Mouse (Mus musculus) myocyte (in vitro differentiated cells): ENCODE results near the gene Gm3417. TPM values are rescaled to one million over a fixed set of nuclear protein-coding genes. Genes with fewer than 3 reads are reported as not detected.
"Not testable (repeated sequence)": the region's sequence is repeated elsewhere in the genome, so short reads cannot be mapped to it uniquely, and the experiment has no call there.

Experiments
- H3K27me3 ChIP-seq: one replicate; pipeline ENCODE4 v1.6.1; 2011; ENCODE audit not compliant: control insufficient read depth, insufficient read depth, insufficient read length
- H3K36me3 ChIP-seq: one replicate; pipeline ENCODE4 v1.6.1; 2011; ENCODE audit not compliant: control insufficient read depth, insufficient read depth
- H3K4me2 ChIP-seq: one replicate; pipeline ENCODE4 v1.6.1; 2011; ENCODE audit warnings: low read depth, control low read depth
- H3K4me3 ChIP-seq: one replicate; pipeline ENCODE4 v1.5.1; 2011; ENCODE audit warnings: mild to moderate bottlenecking, control low read depth, moderate library complexity
- H3K79me2 ChIP-seq: one replicate; pipeline ENCODE4 v1.6.1; 2011; ENCODE audit not compliant: control insufficient read depth, insufficient read depth
- H3ac ChIP-seq: one replicate; pipeline ENCODE4 v1.6.1; 2011; ENCODE audit not compliant: control insufficient read depth, insufficient read length
- CEBPB ChIP-seq: IDR thresholded peaks from 2 replicates; pipeline ENCODE4 v1.6.1; 2011; ENCODE audit warnings: mild to moderate bottlenecking, moderate library complexity; ENCODE audit not compliant: poor library complexity, insufficient read depth, severe bottlenecking
- E2F4 ChIP-seq: IDR thresholded peaks from one replicate; pipeline ENCODE4 v1.6.1; 2011; ENCODE audit warnings: mild to moderate bottlenecking, control low read depth, moderate library complexity; ENCODE audit not compliant: insufficient read depth
- MAX ChIP-seq: IDR thresholded peaks from one replicate; pipeline ENCODE4 v1.6.1; 2011; ENCODE audit warnings: low read depth, mild to moderate bottlenecking, control low read depth
- MYOD1 ChIP-seq, 3 experiments: IDR thresholded peaks; one replicate each; pipeline ENCODE4 v1.6.1; 2011; ENCODE audit warnings: control low read depth in 2 of 3, low read depth in 2 of 3, mild to moderate bottlenecking in 2 of 3, moderate library complexity in 1 of 3; ENCODE audit not compliant: insufficient read length in 2 of 3, control insufficient read depth in 1 of 3
- MYOG ChIP-seq, 3 experiments: IDR thresholded peaks; one replicate each; pipeline ENCODE4 v1.6.1; 2011; ENCODE audit warnings: control low read depth in 2 of 3, low read depth in 2 of 3, mild to moderate bottlenecking in 2 of 3; ENCODE audit not compliant: insufficient read length in 2 of 3, control insufficient read depth in 1 of 3, insufficient read depth in 1 of 3
- POLR2A ChIP-seq: IDR thresholded peaks from one replicate; pipeline ENCODE4 v1.6.1; 2011; ENCODE audit warnings: low read depth, mild to moderate bottlenecking, control low read depth, moderate library complexity; ENCODE audit not compliant: insufficient read length
- POLR2AphosphoS2 ChIP-seq: IDR thresholded peaks from one replicate; pipeline ENCODE4 v1.6.1; 2011; ENCODE audit warnings: low read depth, control low read depth; ENCODE audit not compliant: insufficient read length
- REST ChIP-seq: IDR thresholded peaks from one replicate; pipeline ENCODE4 v1.6.1; 2011; ENCODE audit warnings: mild to moderate bottlenecking, control low read depth, moderate library complexity; ENCODE audit not compliant: insufficient read depth, insufficient read length
- SRF ChIP-seq: IDR thresholded peaks from one replicate; pipeline ENCODE4 v1.6.1; 2011; ENCODE audit warnings: low read depth; ENCODE audit not compliant: control insufficient read depth, insufficient read length
- TCF12 ChIP-seq: IDR thresholded peaks from one replicate; pipeline ENCODE4 v1.6.1; 2011; ENCODE audit warnings: mild to moderate bottlenecking, control low read depth; ENCODE audit not compliant: poor library complexity, insufficient read depth, severe bottlenecking
- TCF3 ChIP-seq: IDR thresholded peaks from one replicate; pipeline ENCODE4 v1.6.1; 2011; ENCODE audit warnings: low read depth, control low read depth; ENCODE audit not compliant: insufficient read length
- USF1 ChIP-seq: IDR thresholded peaks from one replicate; pipeline ENCODE4 v1.6.1; 2011; ENCODE audit warnings: low read depth, mild to moderate bottlenecking, control low read depth, moderate library complexity
- polyA plus RNA-seq: library from polyadenylated mRNA; unstranded; fragments of >200 nt; fragmentation: generic; extraction: Trizol; gene quantifications from one replicate; pipeline ENCODE4 v1.2.1, GENCODE M21; 2012; ENCODE audit warnings: missing spikeins

Gene Gm3417
- polyA plus RNA-seq, 1 experiment, result 0.31 TPM

DNA sequence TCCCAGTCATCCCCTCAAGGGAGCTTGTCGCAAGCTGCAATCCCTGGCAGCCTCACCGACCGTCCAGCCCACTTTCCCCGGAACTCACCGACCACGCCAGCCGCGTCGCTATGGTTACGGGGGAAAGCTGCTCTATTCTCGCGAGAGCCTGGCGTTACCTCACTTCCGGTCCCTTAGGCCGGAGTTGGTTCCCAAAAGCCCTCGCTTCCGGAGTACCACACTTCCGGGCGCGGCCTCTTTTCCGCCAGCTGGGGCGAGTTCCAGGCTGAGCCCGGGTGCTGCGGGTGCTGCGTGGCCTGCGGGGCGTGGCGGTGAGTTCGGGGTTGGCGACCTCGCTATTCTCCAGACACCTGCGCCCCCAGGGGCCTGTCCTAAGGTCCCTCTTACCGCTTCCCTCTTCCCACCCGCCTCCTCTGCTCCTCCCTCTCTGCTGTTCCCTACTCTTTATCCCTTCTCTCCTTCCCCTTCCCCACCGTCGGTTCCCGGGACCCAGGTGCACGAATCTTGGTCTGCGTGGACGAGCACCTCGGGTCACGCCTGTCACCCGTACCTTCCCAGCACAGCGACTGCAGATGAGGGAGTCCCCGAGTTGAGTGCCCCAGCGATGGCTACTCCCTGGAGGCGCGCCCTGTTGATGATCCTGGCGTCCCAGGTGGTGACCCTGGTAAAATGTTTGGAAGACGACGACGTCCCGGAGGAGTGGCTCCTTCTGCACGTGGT is 35.4 kb downstream of the Gm3417 start, which contains the start of the genes Wdr27 and 1600012H06Rik:
Gene Wdr27 (minus strand): TSS at position 150 of the 720 bp plus-strand sequence.
Gene 1600012H06Rik (plus strand): TSS at position 176 of the 720 bp plus-strand sequence.
- Histone ChIP-seq H3K4me3 (peak within 1 kb of the TSS; percentile 53), H3ac (peak within 1 kb of the TSS; percentile 20)
- peak in 2 of 3 experiments; percentile 16 to 51 for TF ChIP-seq MYOG (IDR thresholded peaks at IDR 0.05; ENCODE audit: control insufficient read depth in 1 of 3, insufficient read depth in 1 of 3, insufficient read length in 2 of 3, low read depth in 2 of 3)
- no peak for TF ChIP-seq E2F4
- no peak for TF ChIP-seq CEBPB
- no peak for TF ChIP-seq TCF3
- no peak for TF ChIP-seq TCF12
- TF ChIP-seq SRF, result no peak
- no peak for TF ChIP-seq USF1
- peak; percentile 99 for TF ChIP-seq POLR2AphosphoS2
- peak; percentile 72 for TF ChIP-seq POLR2A
- no peak for TF ChIP-seq MYOD1 (IDR thresholded peaks at IDR 0.05; ENCODE audit: control insufficient read depth in 1 of 3, insufficient read length in 2 of 3, low read depth in 2 of 3)
- TF ChIP-seq MAX, result no peak
- TF ChIP-seq REST, result no peak

DNA sequence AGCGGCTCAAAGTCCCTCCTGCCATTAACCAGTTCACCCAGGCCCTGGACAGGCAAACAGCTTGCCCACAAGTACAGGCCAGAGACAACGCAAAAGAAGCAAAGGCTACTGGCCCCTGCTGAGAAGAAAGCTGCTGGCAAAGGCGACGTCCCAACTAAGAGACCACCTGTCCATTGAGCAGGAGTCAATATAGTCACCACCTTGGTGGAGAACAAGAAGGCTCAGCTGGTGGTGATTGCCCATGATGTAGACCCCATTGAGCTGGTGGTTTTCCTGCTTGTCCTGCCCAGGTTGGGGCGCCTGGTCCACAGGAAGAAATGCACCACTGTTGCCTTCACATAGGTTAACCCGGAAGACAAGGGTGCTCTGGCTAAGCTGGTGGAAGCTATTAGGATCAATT is 36.4 kb downstream of the Gm3417 start:
- not testable (repeated sequence) for H3K27me3 ChIP-seq
- H3K4me2 ChIP-seq, result peak overlapping the region; percentile 77
- H3ac ChIP-seq, result peak overlapping the region; percentile 20
- peaks cover 26% of the 10 kb centered on the region for H3K79me2 ChIP-seq
- H3K36me3 ChIP-seq, result peaks cover 28% of the 10 kb centered on the region
- H3K4me3 ChIP-seq, result peak overlapping the region; percentile 53

More for the DNA sequence above, 35.4 kb downstream of the Gm3417 start, which contains the start of the genes Wdr27 and 1600012H06Rik:
- Histone ChIP-seq H3K27me3 (no peaks in the 10 kb centered on the region), H3K79me2 (peaks cover 29% of the 10 kb centered on the region), H3K36me3 (peaks cover 34% of the 10 kb centered on the region), H3K4me2 (peak within 1 kb of the TSS; percentile 77)

DNA sequence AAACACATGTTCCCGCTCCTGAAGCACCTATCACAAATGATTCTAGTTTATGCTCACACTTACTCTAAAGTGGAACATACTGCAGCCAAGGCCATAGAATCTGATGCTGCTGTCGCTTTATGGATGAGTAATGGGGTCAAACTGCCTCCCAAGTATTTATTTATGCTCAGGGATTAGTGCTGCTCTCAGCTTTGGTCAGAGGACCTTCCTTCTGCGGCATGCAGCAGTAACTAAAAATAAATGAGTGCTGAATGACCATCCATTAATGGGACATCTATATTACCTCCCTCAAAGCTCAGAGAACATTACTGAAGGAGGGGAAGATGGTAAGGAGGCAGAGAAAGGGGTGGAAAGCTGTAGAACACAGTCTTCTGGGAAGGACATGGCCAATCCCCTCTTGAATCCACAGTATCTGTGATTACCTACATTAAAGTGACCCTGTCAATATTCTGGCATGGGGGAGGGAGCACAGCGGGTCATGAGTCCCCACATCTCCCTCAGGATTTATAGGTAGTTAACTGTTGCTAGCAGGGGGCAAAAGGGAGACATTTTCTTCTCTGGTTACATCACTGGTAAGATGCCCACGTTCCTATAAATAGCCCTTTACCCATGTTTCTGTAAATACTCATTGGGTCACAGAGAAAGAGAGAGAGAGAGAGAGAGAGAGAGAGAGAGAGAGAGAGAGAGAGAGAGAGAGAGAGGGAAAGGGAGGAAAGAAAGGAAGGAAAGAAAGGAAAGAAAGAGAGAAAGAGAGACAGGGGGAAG is 42.6 kb downstream of the Gm3417 start:
- Histone ChIP-seq H3K36me3 (no peaks in the 10 kb centered on the region), H3K4me3 (no peak overlapping the region), H3K79me2 (no peaks in the 10 kb centered on the region), H3K27me3 (peaks cover 5% of the 10 kb centered on the region), H3ac (no peak overlapping the region), H3K4me2 (peak overlapping the region; percentile 42)
- TF ChIP-seq REST (no peak), MYOG (IDR thresholded peaks at IDR 0.05; ENCODE audit: control insufficient read depth in 1 of 3, insufficient read depth in 1 of 3, insufficient read length in 2 of 3, low read depth in 2 of 3) (no peak), E2F4 (no peak), USF1 (no peak), MYOD1 (IDR thresholded peaks at IDR 0.05; ENCODE audit: control insufficient read depth in 1 of 3, insufficient read length in 2 of 3, low read depth in 2 of 3) (no peak), TCF3 (no peak)

DNA sequence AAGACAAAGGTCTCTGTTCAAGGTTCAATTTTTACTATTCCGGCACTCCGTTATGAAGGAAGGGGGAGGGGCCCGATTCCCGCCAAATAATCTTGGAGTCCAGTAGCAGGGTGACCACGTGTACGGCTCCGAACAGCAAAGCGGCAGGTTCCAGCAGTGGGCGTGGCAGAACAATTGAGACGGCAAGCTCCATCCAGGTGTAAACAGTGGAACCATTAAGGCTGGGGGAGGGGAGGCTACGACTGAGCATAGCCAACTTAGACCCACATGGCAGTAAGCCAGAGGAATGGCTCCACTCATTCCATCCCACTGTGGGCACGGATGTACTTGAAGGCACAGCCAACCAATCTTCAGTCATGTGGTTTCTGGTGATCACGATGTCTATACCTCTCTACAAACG is 43.3 kb downstream of the Gm3417 start:
- H3ac ChIP-seq, H3K4me3 ChIP-seq: not testable (repeated sequence)

DNA sequence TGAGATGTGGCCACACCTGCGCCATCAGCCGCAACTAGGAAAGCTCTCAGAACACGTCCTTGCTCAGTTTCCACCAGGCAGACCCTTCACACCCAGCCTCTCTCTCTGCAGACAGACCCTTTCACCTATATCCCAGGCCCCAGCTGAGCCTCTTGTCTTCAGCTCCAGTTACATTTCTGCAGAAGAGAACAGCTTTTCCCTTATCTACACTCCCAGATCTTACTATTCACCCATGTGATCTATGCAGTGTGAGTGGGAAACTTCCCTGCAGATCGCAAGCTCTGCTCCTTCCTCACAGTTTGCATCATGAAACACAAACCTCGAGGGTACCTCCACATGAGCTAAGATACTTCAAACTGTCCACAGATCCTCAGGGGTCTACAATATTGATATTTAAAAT is 47.1 kb downstream of the Gm3417 start:
- Histone ChIP-seq H3K36me3 (no peaks in the 10 kb centered on the region), H3K27me3 (peaks cover 5% of the 10 kb centered on the region), H3K79me2 (no peaks in the 10 kb centered on the region), H3K4me3 (no peak overlapping the region), H3ac (no peak overlapping the region), H3K4me2 (no peak overlapping the region)
- TF ChIP-seq CEBPB, result no peak
- no peak for TF ChIP-seq TCF12
- no peak for TF ChIP-seq TCF3
- no peak for TF ChIP-seq REST
- no peak for TF ChIP-seq POLR2A
- TF ChIP-seq MYOD1 (IDR thresholded peaks at IDR 0.05; ENCODE audit: control insufficient read depth in 1 of 3, insufficient read length in 2 of 3, low read depth in 2 of 3), result no peak
- no peak for TF ChIP-seq MAX
- TF ChIP-seq POLR2AphosphoS2, result no peak

More for the DNA sequence above, 43.3 kb downstream of the Gm3417 start:
- H3K36me3 ChIP-seq, H3K4me2 ChIP-seq, H3K79me2 ChIP-seq, H3K27me3 ChIP-seq: not testable (repeated sequence)
